Mouse (Mus musculus) c-Kit-positive CD71-negative TER-119-negative erythroid progenitor cells, embryonic 14.5 days (primary cell): Measurements from ENCODE around the gene Dnajb6.
A peak's percentile ranks its signal among the peaks of the same experiment; 100 is the strongest.

Source experiments
- DNase-seq: peaks from one replicate; pipeline ENCODE4 v3.0.0-alpha.2; 2013; ENCODE audit warnings: low read depth

Dnajb6 gene

GRCm38 (mm10) chr5:29852376-29852775 is 116.9 kb downstream of the Dnajb6 start:
- no peak for DNase-seq

GRCm38 (mm10) chr5:29853035-29853434 is 117.5 kb downstream of the Dnajb6 start:
- DNase-seq: no peak

- DNase-seq: peak; percentile 46
Observed at GRCm38 (mm10) chr5:29854376-29854775, 118.9 kb downstream of the Dnajb6 start.

GRCm38 (mm10) chr5:29854971-29855370 is 119.5 kb downstream of the Dnajb6 start:
- no peak for DNase-seq

GRCm38 (mm10) chr5:29861522-29861921 is 126.0 kb downstream of the Dnajb6 start:
- no peak for DNase-seq

GRCm38 (mm10) chr5:29862388-29862787 is 126.9 kb downstream of the Dnajb6 start:
- no peak for DNase-seq

- no peak for DNase-seq
Observed at GRCm38 (mm10) chr5:29864291-29864737, 128.8 kb downstream of the Dnajb6 start.

GRCm38 (mm10) chr5:29864994-29865393 is 129.5 kb downstream of the Dnajb6 start:
- no peak for DNase-seq
